Mouse (Mus musculus) spleen, adult 2 months (tissue): Measurements from ENCODE around the gene Gm38119. TPM values are rescaled to one million over a fixed set of nuclear protein-coding genes. Genes with fewer than 3 reads are reported as not detected.
"Not testable (repeated sequence)": the region's sequence is repeated elsewhere in the genome, so short reads cannot be mapped to it uniquely, and the experiment has no call there.

Source experiments
- DNase-seq, 2 experiments: peaks; one replicate each; pipeline versions ENCODE4 v3.0.0 to v3.0.0-alpha.2; 2012 to 2021; ENCODE audit warnings: low spot score in 2 of 2, low read depth in 1 of 2
- H3K27ac ChIP-seq: fragments of 200-500 bp; 2 replicates; pipeline ENCODE4 v1.5.1; 2012; ENCODE audit warnings: low read length, inconsistent platforms; ENCODE audit not compliant: insufficient read depth
- H3K27me3 ChIP-seq: fragments of 200-500 bp; 2 replicates; pipeline ENCODE4 v1.6.1; 2012; ENCODE audit warnings: mild to moderate bottlenecking, moderate library complexity, low read length, inconsistent platforms; ENCODE audit not compliant: control insufficient read depth, insufficient read depth
- H3K36me3 ChIP-seq: fragments of 200-500 bp; 2 replicates; pipeline ENCODE4 v1.6.1; 2012; ENCODE audit warnings: mild to moderate bottlenecking, low read length, inconsistent platforms; ENCODE audit not compliant: control insufficient read depth, insufficient read depth
- H3K4me1 ChIP-seq: fragments of 200-500 bp; 2 replicates; pipeline ENCODE4 v1.6.1; 2011; ENCODE audit warnings: inconsistent platforms; ENCODE audit not compliant: control insufficient read depth, insufficient read depth, insufficient read length
- H3K4me3 ChIP-seq: fragments of 200-500 bp; 2 replicates; pipeline ENCODE4 v1.5.1; 2011; ENCODE audit warnings: mild to moderate bottlenecking, inconsistent platforms; ENCODE audit not compliant: insufficient read depth, insufficient read length; ENCODE audit errors: extremely low read depth
- CTCF ChIP-seq: fragments of 200-500 bp; IDR thresholded peaks from 2 replicates; pipeline ENCODE4 v1.5.1; 2011; ENCODE audit warnings: mild to moderate bottlenecking, inconsistent platforms; ENCODE audit not compliant: insufficient read depth, insufficient read length, insufficient replicate concordance; ENCODE audit errors: extremely low read depth
- POLR2A ChIP-seq: fragments of 200-500 bp; IDR thresholded peaks from 2 replicates; pipeline ENCODE4 v1.6.1; 2011; ENCODE audit warnings: low read depth, low read length, inconsistent platforms
- WGBS: fragments of 180-500 bp; shearing (Covaris S2); methylation state at CpG from one replicate; pipeline ENCODE4 v1.1.7; 2018; 5-methylcytosine and 5-hydroxymethylcytosine counted together
- polyA plus RNA-seq: library from polyadenylated mRNA; depleted of rRNA; stranded (reverse); fragments of >200 nt; gene quantifications from 2 replicates; pipeline ENCODE4 v1.2.3, GENCODE M21; 2012; rRNA removed

Gm38119 gene
- polyA plus RNA-seq, 1 experiment: not detected

GRCm38 (mm10) chr3:92720250-92720649 is 18.6 kb downstream of the Gm38119 start, which contains the start of gene Lce1f:
TSS of gene Lce1f (minus strand) at chr3:92720350.
- Histone ChIP-seq H3K27me3 (no peaks in the 10 kb centered on the region), H3K27ac (no peak within 1 kb of the TSS), H3K36me3 (no peaks in the 10 kb centered on the region), H3K4me1 (no peaks in the 10 kb centered on the region), H3K4me3 (no peak within 1 kb of the TSS)
- 73% methylated on average over 3 of the region's 3 CpGs for WGBS
- TF ChIP-seq POLR2A (no peak), CTCF (no peak)
- no peak for DNase-seq

GRCm38 (mm10) chr3:92715122-92715521 is 23.8 kb downstream of the Gm38119 start:
- TF ChIP-seq POLR2A: no peak
- no peak for TF ChIP-seq CTCF
- H3K27ac ChIP-seq: no peak overlapping the region
- no peaks in the 10 kb centered on the region for H3K36me3 ChIP-seq
- DNase-seq: no peak
- no peaks in the 10 kb centered on the region for H3K4me1 ChIP-seq
- H3K4me3 ChIP-seq: no peak overlapping the region
- H3K27me3 ChIP-seq: no peaks in the 10 kb centered on the region

GRCm38 (mm10) chr3:92708974-92709373 is 29.9 kb downstream of the Gm38119 start, which contains the start of gene Lce1e:
TSS of gene Lce1e (minus strand) at chr3:92709074.
- Histone ChIP-seq H3K4me3 (no peak within 1 kb of the TSS), H3K27me3 (no peaks in the 10 kb centered on the region), H3K4me1 (no peaks in the 10 kb centered on the region), H3K36me3 (no peaks in the 10 kb centered on the region), H3K27ac (no peak within 1 kb of the TSS)
- WGBS: 78% methylated on average over 2 of the region's 2 CpGs
- TF ChIP-seq POLR2A (no peak), CTCF (no peak)
- DNase-seq: no peak

- Histone ChIP-seq H3K4me3 (no peak overlapping the region), H3K36me3 (no peaks in the 10 kb centered on the region), H3K27me3 (no peaks in the 10 kb centered on the region), H3K27ac (no peak overlapping the region), H3K4me1 (no peaks in the 10 kb centered on the region)
- TF ChIP-seq CTCF (no peak), POLR2A (no peak)
- WGBS: 25% methylated on average over 1 of the region's 1 CpGs
- DNase-seq: no peak
Observed at GRCm38 (mm10) chr3:92694613-92695012, 44.3 kb downstream of the Gm38119 start.

GRCm38 (mm10) chr3:92691688-92692087 is 47.2 kb downstream of the Gm38119 start:
- H3K4me1 ChIP-seq: no peaks in the 10 kb centered on the region
- H3K36me3 ChIP-seq: no peaks in the 10 kb centered on the region
- no peaks in the 10 kb centered on the region for H3K27me3 ChIP-seq
- no peak overlapping the region for H3K4me3 ChIP-seq
- DNase-seq: no peak
- no peak overlapping the region for H3K27ac ChIP-seq
- TF ChIP-seq CTCF: no peak
- no peak for TF ChIP-seq POLR2A

- not testable (repeated sequence) for H3K27ac ChIP-seq, H3K36me3 ChIP-seq, H3K4me1 ChIP-seq, H3K27me3 ChIP-seq, H3K4me3 ChIP-seq
- 84% methylated on average over 16 of the region's 16 CpGs for WGBS
- DNase-seq: peak in 1 of 2 experiments; percentile 14
Observed at GRCm38 (mm10) chr3:92689154-92689553, 49.7 kb downstream of the Gm38119 start.

Other genes starting within 250 kb of the Gm38119 start
- gene Sprr4, start 238.6 kb downstream of the Gm38119 start, polyA plus RNA-seq: not detected in 2 replicates
- gene 2310046K23Rik, start 204.6 kb downstream of the Gm38119 start, polyA plus RNA-seq: not detected in 2 replicates
- not detected in 2 replicates for gene Ivl, start 165.4 kb downstream of the Gm38119 start, polyA plus RNA-seq
- gene Smcp, start 150.1 kb downstream of the Gm38119 start, polyA plus RNA-seq: not detected in 2 replicates
- not detected in 2 replicates for gene 2210017I01Rik, start 131.6 kb downstream of the Gm38119 start, polyA plus RNA-seq
- gene Lce6a, start 117.4 kb downstream of the Gm38119 start, polyA plus RNA-seq: not detected in 2 replicates
- gene Lce1a1, start 90.8 kb downstream of the Gm38119 start, polyA plus RNA-seq: not detected in 2 replicates
- gene Lce1b, start 82.2 kb downstream of the Gm38119 start, polyA plus RNA-seq: not detected in 2 replicates
- not detected in 2 replicates for gene Lce1a2, start 68.8 kb downstream of the Gm38119 start, polyA plus RNA-seq
- not detected in 2 replicates for gene Lce1c, start 59.8 kb downstream of the Gm38119 start, polyA plus RNA-seq
- not detected in 2 replicates for gene Lce1d, start 51.9 kb downstream of the Gm38119 start, polyA plus RNA-seq
- not detected in 2 replicates for gene Lce1e, start 30.0 kb downstream of the Gm38119 start, polyA plus RNA-seq
- not detected in 2 replicates for gene Lce1f, start 18.7 kb downstream of the Gm38119 start, polyA plus RNA-seq
- not detected in 2 replicates for gene Lce1g, start 13.2 kb upstream of the Gm38119 start, polyA plus RNA-seq
- gene Lce1h, start 26.0 kb upstream of the Gm38119 start, polyA plus RNA-seq: not detected in 2 replicates
- gene Lce1i, start 39.8 kb upstream of the Gm38119 start, polyA plus RNA-seq: not detected in 2 replicates
- gene Lce1j, start 51.4 kb upstream of the Gm38119 start, polyA plus RNA-seq: not detected in 2 replicates
- gene Lce1k, start 68.8 kb upstream of the Gm38119 start, polyA plus RNA-seq: not detected in 2 replicates
- not detected in 2 replicates for gene Kprp, start 88.2 kb upstream of the Gm38119 start, polyA plus RNA-seq
- not detected in 2 replicates for gene Lce1l, start 112.2 kb upstream of the Gm38119 start, polyA plus RNA-seq
- not detected in 2 replicates for gene 2310050C09Rik, start 131.1 kb upstream of the Gm38119 start, polyA plus RNA-seq
- gene Lce3a, start 187.1 kb upstream of the Gm38119 start, polyA plus RNA-seq: not detected in 2 replicates
- gene Lce3b, start 193.9 kb upstream of the Gm38119 start, polyA plus RNA-seq: not detected in 2 replicates
- not detected in 2 replicates for gene Lce3c, start 205.4 kb upstream of the Gm38119 start, polyA plus RNA-seq
- gene Lce3d, start 218.3 kb upstream of the Gm38119 start, polyA plus RNA-seq: not detected in 2 replicates
- not detected in 2 replicates for gene Lce3e, start 228.0 kb upstream of the Gm38119 start, polyA plus RNA-seq